Mouse (Mus musculus): ENCODE data around the gene Gm32742.

Gene Gm32742

DNA sequence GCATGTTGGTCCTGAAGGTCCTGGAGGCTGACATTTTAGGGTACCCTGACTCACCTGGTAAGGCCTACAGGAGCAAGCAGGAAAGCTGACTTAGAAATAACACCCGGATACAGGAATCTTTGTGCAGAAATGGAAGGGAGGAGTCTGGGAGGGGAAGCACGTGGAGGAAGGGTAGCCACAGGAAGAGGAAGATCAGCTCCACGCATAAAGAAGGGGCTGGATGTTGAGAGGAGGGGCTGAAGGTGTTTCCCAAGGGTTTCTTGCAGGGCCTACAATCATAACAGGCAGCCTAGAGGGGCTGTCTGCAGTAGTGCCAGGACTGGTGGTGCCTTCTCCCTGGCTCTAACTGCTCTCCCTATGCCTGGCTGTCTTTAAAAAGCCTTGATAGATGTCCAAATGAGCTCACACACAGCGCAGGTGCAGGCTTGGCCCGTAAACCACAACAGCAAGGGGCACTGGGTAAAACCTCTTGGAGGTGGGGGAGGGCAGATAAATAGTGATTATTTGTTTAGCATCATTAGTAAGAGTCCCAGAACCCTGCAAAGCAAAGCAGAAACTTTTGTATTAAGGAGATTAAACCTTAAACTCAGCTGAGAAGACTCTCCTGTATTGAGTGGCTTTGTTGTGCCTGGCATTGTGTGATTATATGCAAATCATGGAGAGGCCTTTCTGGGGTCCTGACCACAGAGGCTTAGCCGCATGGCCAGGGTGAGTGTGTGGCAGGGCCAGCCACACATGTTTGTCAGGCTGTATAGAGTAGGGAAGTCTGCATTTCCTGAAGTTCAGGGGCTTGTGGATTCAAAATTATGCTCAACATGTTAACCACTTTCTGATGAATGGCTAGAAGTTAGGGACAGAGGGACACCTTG lies at the start of gene Gm32742:
Gm32742 (minus strand) TSS at position 206 of the 869 bp plus-strand sequence.
- no peak for DNase-seq (ENCODE audit: low read depth, low spot score)

DNA sequence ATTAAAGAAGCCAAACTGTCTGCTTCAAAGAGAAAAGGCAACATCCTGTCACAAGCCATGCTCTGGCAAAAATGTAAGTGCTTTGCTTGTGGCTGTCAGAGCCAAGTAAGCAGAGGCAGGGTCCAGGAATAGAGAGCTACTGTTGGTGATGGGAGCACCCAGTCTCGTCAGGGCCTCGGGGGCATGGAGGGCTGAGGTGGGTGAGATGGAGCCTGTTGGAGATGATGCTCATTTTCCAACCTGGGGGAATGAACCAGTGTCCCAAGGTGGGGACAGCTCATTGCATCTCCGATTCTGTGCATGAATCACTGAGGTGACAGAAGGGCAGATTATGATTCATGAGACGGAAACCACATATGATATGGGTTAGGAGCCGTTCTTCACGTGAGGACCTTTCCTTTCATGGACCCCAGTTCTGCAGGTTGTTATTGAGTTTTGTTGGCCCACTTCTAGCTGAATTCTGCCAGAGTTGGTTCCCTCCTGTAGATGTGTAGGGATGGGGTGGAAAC lies 48.5 kb upstream of the Gm32742 start:
- DNase-seq (ENCODE audit: low read depth, low spot score), result no peak

GRCm38 (mm10) chr9:51213023-51213728 lies 47.9 kb upstream of the Gm32742 start, which contains the start of gene Pou2af1:
Gene Pou2af1, plus strand, starts transcription at chr9:51213708.
- DNase-seq (ENCODE audit: low read depth, low spot score), result peak; percentile 77

DNA sequence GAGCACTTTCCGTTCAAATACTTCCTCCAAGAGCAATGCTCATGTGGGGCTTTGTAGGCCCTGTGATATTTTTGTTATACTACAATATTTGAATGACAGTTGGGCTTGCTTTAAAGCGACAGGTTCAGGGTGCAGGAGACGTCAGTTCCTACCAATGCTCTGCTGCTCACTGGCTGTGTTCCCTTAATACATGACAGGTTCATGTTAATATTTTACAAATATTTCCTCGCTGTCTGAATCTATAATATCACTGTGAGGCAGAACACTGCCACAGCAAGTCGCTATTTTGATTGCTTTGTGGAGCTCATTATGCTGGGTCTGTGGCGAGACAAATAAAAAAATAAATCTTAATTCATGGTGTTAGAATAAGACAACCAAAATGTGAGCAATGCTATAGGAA lies 45.9 kb upstream of the Gm32742 start:
- DNase-seq (ENCODE audit: low read depth, low spot score), result no peak

DNA sequence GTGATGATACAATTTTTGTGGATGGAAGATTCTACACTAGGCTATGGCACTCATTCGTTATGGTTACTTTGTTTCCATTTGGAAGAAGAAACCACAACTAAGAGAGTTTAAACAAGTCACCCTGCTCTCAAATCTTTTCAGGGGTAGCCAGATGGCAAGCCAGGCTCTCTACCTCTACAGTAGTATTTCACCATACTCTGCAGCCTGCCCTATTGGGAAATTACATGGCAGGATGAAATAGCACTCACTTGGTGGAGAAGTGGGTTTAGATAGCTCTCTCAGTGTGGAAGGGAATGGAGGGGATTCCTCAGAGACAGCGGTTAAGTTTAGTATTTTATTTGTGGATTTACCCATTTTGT lies 43.6 kb upstream of the Gm32742 start:
- no peak for DNase-seq (ENCODE audit: low read depth, low spot score)

- DNase-seq (ENCODE audit: low read depth, low spot score), result no peak
These were observed 29.5 kb upstream of the Gm32742 start for GRCm38 (mm10) chr9:51194790-51195189.

DNA sequence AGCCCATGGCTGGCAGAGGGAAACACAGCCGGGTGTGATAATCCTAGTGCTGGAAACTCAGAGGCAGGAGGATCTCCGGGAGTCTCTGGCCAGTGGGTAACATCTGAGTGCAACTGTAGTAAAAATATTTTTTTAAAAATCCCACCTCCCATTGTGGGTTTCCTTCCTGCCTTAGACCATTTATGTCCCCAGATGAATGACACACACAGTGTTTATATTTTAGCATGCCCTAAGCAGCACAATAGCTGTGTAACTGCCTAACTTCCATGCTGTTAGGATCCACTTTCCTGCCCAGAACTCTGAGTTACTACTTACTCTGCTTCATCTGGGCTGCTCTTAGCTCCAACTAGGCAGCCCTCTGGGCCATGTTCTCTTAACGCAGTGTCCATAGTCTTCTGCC lies 25.3 kb upstream of the Gm32742 start:
- DNase-seq (ENCODE audit: low read depth, low spot score), result no peak

- DNase-seq (ENCODE audit: low read depth, low spot score), result peak; percentile 44
These were observed 20.6 kb upstream of the Gm32742 start for GRCm38 (mm10) chr9:51185871-51186270.

- DNase-seq (ENCODE audit: low read depth, low spot score), result peak; percentile 34
These were observed 20.1 kb upstream of the Gm32742 start for GRCm38 (mm10) chr9:51185386-51185785.

DNA sequence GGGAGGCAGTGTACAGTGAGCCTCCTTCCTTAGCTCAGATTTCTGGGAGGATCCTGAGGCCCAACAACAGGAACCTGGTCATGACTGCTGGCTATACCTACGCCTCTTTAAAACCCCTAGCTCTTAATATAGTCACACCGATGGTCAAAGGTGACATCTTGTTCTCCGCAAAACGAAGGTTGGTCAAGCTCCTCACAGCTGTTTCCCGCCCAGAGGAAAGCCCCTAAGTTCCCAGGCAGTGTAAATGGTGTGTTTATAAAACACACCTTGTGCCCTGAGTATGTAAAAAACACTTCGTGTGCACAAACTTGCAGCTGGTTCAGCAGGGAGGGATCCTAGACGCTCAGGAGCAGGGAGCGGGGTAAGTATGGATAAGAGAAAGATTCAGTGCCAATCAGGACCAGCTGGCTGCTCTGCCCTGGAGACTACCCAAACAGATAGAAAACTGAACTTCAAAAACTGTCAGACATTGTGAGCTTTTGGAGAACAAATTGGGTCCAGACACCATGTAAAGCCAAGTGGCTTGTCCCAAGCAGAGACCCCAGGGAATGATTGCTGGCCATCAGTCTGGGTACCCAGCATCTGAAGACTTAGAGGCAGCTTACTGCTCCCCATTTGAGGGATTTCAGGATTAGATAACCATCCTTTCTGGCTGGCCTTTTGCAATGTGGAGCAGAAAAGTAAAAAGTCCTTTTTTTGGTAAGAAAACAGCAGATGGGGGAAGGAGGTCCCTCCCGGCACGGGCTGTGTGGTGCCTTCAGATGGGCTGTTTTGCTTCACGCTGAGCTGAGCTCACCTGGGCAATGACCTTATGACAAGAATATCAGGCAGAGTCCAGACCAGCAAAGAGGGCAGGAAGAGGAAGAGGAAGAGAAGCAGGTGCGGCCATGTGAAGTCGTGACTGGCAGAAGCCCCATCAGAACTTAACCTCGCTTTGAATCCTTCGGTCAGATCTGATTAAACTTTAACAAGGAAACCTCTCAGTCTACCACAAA lies 17.7 kb upstream of the Gm32742 start:
- no peak for DNase-seq (ENCODE audit: low read depth, low spot score)

DNA sequence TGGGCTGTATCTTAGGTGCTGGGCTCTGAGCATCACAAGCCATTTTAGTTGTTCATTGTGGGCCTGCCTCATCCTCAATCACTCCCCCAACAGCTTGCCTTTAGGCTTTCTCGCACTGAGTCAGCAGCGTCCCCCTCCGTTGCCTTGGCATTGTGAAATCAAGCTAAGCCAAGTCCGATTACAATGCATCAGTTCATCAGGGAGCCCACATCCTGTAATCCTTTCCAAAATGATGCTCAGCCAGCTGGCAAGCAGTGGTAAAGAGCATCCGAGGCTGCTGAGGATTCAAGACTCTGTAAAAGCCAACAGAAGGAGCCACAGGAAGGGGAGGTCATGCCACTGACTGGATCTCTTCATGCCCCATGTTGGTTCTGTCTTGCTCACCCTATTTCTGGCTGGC lies 15.3 kb upstream of the Gm32742 start:
- no peak for DNase-seq (ENCODE audit: low read depth, low spot score)

DNA sequence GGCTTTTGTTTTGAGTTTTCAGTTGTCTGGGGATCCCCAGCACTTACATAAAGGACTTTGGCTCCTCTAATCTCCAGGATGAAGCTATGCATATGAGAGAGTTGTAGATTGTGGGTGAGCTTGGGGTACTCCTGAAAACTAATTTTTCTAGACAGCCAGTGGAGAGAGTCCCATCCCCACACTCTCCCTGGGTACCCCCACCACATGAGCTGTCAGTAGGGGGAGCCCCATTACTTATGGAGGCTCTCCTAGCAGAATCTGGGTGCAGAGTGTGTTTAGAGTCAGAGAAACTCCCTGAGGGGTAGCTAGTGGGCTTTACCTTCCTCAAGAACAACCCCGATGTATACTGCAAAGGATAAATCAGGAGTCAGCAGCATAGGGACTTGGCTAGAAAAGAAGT lies 13.0 kb upstream of the Gm32742 start:
- DNase-seq (ENCODE audit: low read depth, low spot score), result no peak

DNA sequence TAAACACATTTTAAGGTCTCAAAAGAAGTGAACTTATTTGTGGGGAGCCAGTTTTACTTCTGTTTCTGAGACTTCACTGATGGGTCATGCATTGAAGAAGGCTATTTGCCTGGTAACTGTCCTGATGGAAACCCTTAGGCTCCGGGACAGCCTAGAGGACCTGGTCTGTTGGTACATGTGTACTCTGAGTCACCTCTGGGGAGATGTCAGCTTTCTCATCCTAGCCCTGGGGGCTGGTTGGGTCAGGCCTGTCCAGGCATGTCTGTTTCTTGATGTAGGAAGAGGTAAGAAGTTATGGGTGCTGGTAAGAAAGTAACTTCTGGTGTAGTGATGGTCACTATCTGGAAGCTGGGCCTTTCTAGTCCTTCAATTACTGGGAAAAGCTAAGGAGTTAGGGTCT lies 10.4 kb upstream of the Gm32742 start:
- no peak for DNase-seq (ENCODE audit: low read depth, low spot score)

- peak; percentile 53 for DNase-seq (ENCODE audit: low read depth, low spot score)
These were observed 9.7 kb upstream of the Gm32742 start for GRCm38 (mm10) chr9:51174890-51175464.

DNA sequence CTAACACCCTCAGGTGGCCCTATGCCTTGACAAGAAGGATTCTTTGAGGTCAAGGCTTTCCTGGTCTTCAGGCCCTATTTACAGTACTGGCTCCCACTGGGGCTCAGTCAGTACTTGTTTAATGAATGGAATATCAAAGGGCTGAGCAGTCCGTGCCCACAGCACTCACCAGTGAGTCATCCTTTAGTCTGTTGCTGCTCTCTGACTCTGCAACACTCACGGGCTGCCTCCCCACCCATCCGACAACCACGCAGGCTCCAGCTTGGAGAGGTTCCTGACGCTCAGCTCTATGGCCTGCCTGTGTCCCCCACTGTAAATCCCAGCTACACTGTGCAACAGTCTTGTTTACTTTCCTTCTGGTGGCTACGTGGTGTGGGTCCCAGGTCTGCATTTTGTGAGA lies 5.0 kb upstream of the Gm32742 start:
- DNase-seq (ENCODE audit: low read depth, low spot score), result no peak

DNA sequence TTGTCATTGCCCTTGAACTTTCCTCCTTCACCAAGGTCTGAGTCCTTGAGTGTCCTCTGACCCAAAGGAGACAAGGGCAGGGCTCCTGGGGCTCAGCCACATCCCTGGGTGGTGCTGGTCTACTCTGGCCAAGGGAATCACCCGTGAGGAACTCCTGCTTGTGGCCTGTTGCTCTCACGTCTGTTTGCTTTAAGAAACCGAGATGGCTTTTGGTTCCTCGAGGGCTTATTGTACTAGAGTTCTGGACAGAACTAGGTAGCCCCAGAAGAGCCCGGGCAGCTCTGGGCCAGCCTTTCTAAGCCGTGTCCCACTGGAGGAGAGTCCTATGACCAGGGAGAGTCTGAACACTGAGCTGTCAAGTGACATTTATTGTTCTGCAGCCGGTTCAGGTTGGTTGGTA lies 3.8 kb upstream of the Gm32742 start:
- DNase-seq (ENCODE audit: low read depth, low spot score), result no peak

- DNase-seq (ENCODE audit: low read depth, low spot score), result no peak
These were observed 3.4 kb upstream of the Gm32742 start for GRCm38 (mm10) chr9:51168698-51169097.

GRCm38 (mm10) chr9:51167954-51168353 lies 2.6 kb upstream of the Gm32742 start:
- peak; percentile 29 for DNase-seq (ENCODE audit: low read depth, low spot score)

DNA sequence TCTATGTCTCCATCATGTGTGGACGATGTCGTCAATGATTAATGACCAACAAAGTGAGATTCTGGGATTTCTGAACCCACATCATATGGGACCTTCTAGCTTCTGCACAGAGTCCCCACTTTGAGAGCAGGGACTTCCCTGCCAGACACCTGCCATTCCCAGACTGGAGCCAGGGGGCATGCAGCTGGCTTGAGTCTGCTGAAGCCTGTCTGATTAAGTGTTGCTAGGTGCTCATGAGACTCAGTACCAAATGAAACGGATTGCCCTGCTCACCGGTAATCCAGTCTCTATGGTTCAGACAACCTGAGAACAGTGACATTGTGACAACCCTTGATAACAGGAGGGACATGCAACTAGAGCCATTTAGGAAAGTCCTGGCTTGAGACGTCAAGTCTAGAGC lies 1.3 kb downstream of the Gm32742 start:
- no peak for DNase-seq (ENCODE audit: low read depth, low spot score)

DNA sequence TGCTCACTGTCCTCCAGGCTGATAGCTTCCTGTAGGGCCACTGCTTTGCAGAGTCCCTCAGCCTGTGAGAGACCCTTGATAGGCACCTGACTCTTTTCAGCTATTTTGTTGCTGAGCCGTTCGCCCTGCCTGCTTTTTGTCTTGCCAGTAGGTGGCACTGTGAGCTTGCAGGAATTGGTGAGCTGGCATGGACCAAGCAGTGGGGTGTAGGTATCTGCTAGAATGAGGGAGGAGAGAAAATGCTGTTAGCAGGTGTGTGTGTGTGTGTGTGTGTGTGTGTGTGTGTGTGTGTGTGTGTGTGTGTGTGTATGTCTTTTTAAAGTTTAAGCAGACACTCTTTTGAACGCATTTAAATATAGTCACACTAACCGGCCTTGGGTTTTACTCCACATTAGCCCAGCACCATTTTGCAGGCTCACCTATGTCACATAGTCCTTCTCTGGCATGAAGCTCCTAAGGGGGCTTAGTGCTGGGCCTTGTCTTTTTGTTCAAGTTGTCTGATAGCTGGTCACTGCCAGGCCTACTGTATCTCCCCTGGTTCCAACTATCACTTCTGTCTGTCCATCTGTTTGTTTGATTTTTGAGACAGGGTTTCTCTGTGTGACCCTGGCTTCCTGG lies 3.4 kb downstream of the Gm32742 start:
- DNase-seq (ENCODE audit: low read depth, low spot score), result peak; percentile 88
